Mouse (Mus musculus): ENCODE measurements around the gene Tgfb1i1.

Tgfb1i1 gene

GRCm38 (mm10) chr7:128244410-128245025 is 2.1 kb upstream of the Tgfb1i1 start:
- DNase-seq (ENCODE audit: low read depth), result peak; percentile 81

- no peak for DNase-seq (ENCODE audit: low read depth)
These were observed 1.1 kb upstream of the Tgfb1i1 start for GRCm38 (mm10) chr7:128245547-128245946.

DNA sequence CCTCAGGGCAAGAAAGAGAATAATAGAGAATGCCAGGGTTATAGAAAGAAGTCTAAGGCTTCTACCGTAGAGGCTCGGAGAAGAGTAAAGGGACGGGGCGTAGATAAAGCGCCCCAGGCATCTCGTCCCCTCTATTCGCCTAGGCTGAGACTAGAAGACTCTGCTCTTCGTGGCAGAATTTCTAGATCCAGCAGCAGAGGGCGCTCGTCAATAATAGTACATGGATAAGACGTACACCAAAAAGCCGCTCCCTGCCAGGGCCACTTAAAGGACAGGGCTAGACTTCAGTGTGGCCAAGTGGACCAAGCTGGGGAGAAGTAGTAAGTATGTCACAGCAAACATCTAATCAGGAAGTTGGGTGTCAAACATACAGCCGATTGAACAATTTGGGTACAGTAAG is 831 bp downstream of the Tgfb1i1 start:
- peak; percentile 94 for DNase-seq (ENCODE audit: low read depth)

DNA sequence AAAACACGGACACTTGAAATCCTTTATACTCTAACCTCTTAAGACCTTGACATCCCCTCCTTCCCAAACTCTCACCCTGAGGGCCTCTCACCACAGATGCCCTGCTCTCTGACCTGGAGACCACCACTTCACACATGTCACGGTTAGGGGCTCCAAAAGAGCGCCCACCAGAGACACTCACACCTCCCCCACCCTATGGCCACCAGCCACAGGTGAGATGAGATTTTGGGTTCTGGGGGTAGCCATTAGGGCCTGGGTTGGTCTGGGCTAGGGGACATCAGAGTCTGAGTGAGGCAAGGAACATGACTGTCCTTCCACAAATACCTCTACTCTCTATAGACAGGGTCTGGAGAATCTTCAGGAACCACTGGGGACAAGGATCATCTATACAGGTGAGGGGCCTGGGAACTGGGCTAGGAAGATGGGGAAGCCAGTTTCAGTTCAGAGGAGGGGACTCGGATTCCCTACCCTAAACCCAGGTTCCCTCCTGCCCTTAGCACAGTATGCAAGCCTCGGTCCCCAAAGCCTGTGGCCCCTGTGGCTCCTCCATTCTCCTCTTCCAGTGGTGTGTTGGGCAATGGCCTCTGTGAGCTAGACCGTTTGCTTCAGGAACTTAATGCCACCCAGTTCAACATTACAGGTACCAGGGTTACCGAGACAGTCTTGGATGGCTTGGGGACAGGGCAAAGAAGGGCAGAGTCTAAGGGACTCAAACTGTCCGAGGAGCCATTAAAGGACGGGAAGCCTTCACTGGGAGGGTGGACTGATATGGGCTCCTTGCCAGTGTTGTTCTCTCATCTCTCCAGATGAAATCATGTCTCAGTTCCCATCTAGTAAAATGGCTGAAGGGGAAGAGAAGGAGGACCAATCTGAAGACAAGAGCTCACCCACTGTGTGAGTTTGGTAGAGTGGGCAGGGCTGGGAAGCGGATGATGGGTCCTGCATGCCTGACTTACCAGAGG is 1.8 kb downstream of the Tgfb1i1 start:
- no peak for DNase-seq (ENCODE audit: low read depth)

DNA sequence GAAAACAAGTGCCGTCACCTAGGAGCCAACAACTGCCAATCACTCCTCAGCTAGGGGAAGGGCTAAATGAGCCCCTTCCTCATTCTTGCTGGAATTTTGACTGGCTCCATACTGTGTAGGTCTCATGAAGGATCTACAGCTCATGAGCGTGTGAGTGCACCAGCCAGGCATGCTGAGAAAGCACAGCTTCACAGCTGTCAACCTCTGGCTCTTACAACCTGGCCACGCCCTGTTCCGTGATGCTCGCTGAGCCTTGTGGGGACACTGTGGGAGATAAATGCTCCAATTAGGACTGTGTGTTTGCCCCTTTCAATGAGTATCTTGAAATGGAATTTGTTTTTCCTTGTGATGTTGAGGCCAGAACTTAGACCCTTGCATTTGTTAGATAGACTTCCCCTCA is 3.4 kb downstream of the Tgfb1i1 start:
- no peak for DNase-seq (ENCODE audit: low read depth)

DNA sequence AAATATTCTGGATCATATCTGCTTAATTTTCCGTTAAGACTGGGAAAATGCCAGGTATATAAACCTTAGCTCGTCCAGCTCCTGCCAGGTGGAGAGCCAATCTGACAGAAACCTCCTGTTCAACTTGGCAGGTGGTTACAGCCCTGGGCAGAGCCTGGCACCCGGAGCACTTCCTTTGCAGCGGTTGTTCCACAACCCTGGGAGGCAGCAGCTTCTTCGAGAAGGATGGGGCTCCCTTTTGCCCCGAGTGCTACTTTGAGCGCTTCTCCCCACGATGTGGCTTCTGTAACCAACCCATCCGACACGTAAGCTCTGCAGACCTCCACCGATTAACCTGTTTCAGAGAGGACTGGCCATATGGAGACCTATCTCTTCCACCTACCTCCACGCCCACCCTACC is 5.3 kb downstream of the Tgfb1i1 start:
- no peak for DNase-seq (ENCODE audit: low read depth)

GRCm38 (mm10) chr7:128252609-128253008 is 6.0 kb downstream of the Tgfb1i1 start:
- peak; percentile 42 for DNase-seq (ENCODE audit: low read depth)

DNA sequence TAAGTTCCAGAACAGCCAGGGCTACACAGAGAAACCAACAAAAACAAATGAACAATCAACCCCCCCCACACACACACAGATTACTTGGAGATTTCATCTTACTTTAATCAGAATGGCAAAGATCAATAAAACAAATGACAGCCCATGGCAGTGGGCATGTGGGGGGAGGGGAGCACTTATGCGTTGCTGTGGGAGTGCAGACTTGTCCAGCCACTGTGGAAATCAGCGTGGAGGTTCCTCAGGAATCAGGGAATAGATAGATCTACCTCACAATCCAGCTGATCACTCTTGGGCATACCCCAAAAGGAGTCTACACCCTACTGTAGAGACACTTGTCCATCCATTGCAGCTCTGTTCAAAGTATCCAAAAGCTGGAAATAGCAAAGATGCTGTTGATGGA is 8.4 kb downstream of the Tgfb1i1 start:
- no peak for DNase-seq (ENCODE audit: low read depth)

DNA sequence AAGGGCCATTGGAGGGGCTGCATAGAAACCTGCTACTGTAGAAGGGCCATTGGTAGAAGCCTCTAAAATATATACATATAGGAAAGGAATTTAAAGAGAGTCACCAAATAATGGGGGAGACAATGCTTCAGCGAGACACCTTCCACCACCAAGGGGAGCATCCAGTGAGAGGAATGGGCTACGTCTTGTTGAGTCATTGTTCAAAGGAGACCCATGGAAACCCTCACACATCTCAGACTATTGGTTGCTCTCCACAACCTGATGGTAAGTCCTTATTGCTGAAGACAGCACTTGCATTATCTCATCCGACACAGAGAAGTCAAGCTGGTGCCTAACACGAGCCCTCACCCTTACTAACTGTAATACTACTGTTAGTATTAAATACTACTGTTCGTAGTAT is 9.1 kb downstream of the Tgfb1i1 start:
- DNase-seq (ENCODE audit: low read depth), result no peak

- peak; percentile 16 for DNase-seq (ENCODE audit: low read depth)
These were observed 10.2 kb downstream of the Tgfb1i1 start for GRCm38 (mm10) chr7:128256783-128257334.

GRCm38 (mm10) chr7:128265411-128265810 is 18.8 kb downstream of the Tgfb1i1 start, which contains the start of gene Slc5a2:
Gene Slc5a2, plus strand, starts transcription at chr7:128265657.
- DNase-seq (ENCODE audit: low read depth), result no peak

DNA sequence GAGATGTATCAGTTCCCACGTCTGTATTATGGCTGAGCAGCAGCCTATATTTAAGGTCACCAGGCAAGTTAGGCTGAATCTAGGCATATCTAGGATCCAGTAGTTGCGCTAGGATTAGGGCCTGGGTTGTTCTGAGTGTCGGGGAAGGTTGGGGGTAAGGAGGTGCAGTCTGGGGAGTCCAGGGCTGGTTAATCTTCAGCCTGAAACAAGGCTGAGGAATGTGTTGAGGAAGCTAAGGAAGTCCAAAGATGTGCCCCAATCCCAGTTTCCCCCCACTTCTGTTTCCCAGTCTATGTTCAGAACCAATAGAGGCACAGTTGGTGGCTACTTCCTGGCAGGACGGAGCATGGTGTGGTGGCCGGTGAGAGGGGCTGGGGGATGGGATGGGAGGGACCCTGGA is 19.4 kb downstream of the Tgfb1i1 start:
- no peak for DNase-seq (ENCODE audit: low read depth)

GRCm38 (mm10) chr7:128267391-128267790 is 20.8 kb downstream of the Tgfb1i1 start:
- DNase-seq (ENCODE audit: low read depth), result no peak

GRCm38 (mm10) chr7:128267813-128268212 is 21.2 kb downstream of the Tgfb1i1 start:
- no peak for DNase-seq (ENCODE audit: low read depth)

DNA sequence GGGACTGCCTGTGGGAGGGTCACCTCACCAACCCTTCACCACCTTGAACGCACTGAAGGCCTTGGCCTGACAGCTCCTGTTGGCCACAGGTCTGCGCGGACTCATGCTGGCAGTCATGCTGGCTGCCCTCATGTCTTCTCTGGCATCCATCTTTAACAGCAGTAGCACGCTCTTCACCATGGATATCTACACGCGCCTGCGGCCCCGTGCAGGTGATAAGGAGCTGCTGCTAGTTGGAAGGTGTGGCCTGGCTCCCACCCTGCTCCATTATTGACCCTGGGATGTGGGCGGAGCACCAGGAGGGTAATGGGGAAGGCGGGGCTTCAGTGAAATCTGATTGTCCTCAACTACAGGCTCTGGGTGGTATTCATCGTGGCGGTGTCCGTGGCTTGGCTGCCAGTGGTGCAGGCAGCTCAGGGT is 23.8 kb downstream of the Tgfb1i1 start:
- no peak for DNase-seq (ENCODE audit: low read depth)

DNA sequence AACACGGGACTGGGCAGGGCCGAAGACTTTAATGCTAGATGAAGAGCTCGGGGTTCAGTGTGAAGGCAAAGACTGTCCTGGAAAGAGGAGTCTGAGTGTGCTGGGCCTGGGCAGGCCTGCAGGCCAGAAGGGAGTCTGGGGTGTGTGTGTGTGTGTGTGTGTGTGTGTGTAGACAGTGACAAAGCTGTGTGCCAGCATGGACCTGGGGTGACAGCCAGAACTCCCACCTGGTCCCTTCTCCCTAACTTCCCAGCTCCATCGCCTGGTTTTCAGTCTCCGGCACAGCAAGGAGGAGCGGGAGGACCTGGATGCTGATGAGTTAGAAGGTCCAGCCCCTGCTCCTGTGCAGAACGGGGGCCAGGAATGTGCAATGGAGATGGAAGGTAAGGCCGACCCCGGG is 24.9 kb downstream of the Tgfb1i1 start:
- DNase-seq (ENCODE audit: low read depth), result no peak

DNA sequence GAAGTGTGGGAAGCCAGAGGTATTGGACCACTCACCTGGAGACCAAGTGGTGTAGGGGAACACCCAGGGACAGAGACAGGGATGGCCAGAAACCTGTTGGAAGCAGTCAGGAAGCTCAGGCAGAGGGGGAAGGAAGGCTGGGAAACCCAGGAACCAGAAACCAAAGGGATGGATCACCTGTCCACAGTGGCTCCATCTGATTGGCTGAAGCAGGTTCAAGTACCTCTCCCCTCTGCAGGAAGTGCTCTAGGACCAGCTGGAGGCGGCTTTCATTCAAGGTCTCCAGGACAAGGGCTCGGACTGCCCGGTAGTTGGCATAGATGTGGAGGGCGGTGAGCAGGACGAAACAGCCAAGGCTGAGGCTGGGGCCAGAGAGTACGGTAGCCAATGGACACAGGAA is 29.4 kb downstream of the Tgfb1i1 start:
- DNase-seq (ENCODE audit: low read depth), result no peak

- no peak for DNase-seq (ENCODE audit: low read depth)
These were observed 33.1 kb downstream of the Tgfb1i1 start for GRCm38 (mm10) chr7:128279750-128280149.

GRCm38 (mm10) chr7:128281765-128282164 is 35.2 kb downstream of the Tgfb1i1 start:
- no peak for DNase-seq (ENCODE audit: low read depth)

DNA sequence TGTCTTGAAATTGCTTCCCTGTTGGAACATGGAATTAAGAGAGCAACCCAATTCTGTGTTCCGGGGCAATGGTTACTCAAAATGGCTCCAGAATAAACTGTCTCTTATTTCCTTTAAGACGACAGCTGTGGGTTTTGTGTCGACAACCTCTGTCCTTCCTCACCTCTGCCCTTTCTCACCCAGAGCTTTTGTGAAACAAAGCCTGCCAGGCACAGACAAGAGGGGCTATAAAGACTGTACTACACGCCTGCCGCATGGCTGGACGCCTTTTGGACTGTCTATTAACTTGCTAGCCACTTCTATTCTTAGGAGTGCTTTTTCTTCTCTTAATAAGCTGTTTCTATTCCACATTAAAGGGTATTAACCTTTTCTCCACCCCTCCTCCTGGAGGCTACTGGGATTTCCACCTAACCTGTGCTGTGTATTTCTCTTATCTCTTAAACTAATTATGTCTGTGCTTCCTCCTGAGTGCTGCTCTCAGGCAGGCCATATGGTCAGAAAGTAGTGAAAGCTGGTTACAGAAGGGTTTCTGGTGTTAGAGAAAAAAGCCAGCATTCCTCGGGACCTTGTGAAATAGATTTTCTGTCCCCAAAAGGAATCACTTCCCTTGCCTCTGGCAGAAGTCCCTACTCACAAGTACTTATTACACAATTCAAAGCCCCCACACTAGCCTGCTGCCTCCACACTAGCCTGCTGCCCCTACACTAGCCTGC is 36.1 kb downstream of the Tgfb1i1 start:
- no peak for DNase-seq (ENCODE audit: low read depth)

- no peak for DNase-seq (ENCODE audit: low read depth)
These were observed 37.4 kb downstream of the Tgfb1i1 start for GRCm38 (mm10) chr7:128284047-128284446.

DNA sequence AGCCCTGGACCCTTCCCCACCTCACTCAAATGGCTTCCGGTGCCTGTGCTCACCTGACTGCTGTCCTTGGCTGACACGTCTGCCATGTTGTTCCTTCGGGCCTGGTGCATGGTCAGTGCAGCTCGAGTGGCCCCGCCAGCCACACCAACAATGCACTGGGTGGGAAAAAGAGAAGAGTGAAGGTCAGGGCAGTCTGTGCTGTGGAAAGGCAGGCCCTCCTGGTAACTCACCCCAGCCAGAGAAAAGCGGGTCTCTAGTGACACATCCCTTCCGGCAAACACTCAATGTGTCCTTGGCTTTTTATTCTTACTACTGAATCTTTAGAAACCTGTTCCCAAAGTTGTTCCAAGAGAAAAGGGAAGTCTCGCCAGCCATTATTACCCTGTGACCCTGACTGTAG is 38.4 kb downstream of the Tgfb1i1 start:
- no peak for DNase-seq (ENCODE audit: low read depth)
